8 mouse cellular contexts compared by ENCODE assay signal in the genomic region with DNA sequence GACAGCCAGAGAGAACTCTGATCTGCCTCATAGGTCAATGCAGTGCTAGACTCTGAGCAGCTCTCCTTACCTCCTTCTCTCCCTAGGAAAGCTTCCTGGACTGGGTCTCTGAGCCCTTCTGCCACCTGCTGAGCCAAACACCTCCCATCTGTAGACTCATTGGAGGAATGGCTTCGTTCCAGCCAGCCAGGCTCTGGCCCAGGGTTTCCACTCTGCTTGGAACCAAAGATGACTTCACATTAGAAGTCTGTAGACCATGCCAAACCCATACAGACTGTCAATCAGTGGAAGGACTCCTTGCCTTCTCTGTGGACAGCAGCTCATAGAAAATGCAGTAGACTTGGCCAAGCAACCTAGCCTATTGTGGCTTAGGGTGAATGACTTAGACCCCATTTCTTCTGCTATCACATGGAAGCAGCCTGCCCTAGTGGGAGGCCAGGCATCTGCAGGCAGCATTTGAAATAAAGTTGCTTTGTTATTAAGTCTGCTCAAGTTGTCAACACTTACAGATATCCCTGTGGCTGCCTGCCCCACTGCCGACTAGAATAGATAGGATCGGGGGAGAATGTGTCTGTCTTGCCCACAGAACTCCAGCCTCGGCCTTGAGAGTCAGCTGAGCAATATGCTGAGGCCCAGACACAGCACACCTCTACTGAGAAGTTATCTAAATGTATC.
DNase-seq lines count a peak whose midpoint lies in the region; ATAC-seq and TF ChIP-seq lines count a peak whose summit lies in the region.

No protein-coding gene starts in this region.

- H3K9ac ChIP-seq in hindbrain, embryonic 15.5 days, result no peak overlapping the region
- no peak overlapping the region for H3K9ac ChIP-seq in hindbrain, embryonic 11.5 days (ENCODE audit: low read depth, low read length)
- H3K9ac ChIP-seq in forebrain, embryonic 16.5 days (replicated peaks; ENCODE audit: low read depth, low read length), result no peak overlapping the region

- ATAC-seq in hindbrain, embryonic 15.5 days (ENCODE audit: low FRiP score, low read depth), result peak; percentile 88
- no peak for ATAC-seq in hindbrain, embryonic 11.5 days (ENCODE audit: low FRiP score)
- peak; percentile 87 for ATAC-seq in forebrain, embryonic 16.5 days

- H3K4me2 ChIP-seq in hindbrain, embryonic 15.5 days, result no peak overlapping the region
- no peak overlapping the region for H3K4me2 ChIP-seq in hindbrain, embryonic 11.5 days (replicated peaks; ENCODE audit: low read depth, low read length)
- no peak overlapping the region for H3K4me2 ChIP-seq in forebrain, embryonic 16.5 days (ENCODE audit: low read length)

- H3K27me3 ChIP-seq in hindbrain, embryonic 15.5 days, result no peaks in the 10 kb centered on the region
- no peaks in the 10 kb centered on the region for H3K27me3 ChIP-seq in hindbrain, embryonic 11.5 days (ENCODE audit: control insufficient read depth, insufficient read depth, low read length)
- H3K27me3 ChIP-seq in forebrain, embryonic 16.5 days (replicated peaks; ENCODE audit: control insufficient read depth, insufficient read depth, low read length), result no peaks in the 10 kb centered on the region

- peaks cover 5% of the 10 kb centered on the region; the same call in 1 of the 2 replicates for H3K4me1 ChIP-seq in hindbrain, embryonic 15.5 days (replicated peaks)
- no peaks in the 10 kb centered on the region for H3K4me1 ChIP-seq in hindbrain, embryonic 11.5 days (replicated peaks; ENCODE audit: control insufficient read depth, insufficient read depth, low read length)
- H3K4me1 ChIP-seq in forebrain, embryonic 16.5 days (replicated peaks; ENCODE audit: control insufficient read depth, insufficient read depth, low read length), result peaks cover 14% of the 10 kb centered on the region
- peaks cover 19% of the 10 kb centered on the region for H3K4me1 ChIP-seq in olfactory bulb, adult 2 months (ENCODE audit: control insufficient read depth, insufficient read depth, low read length)

- no peaks in the 10 kb centered on the region; the same call in 1 of the 2 replicates for H3K36me3 ChIP-seq in hindbrain, embryonic 15.5 days
- no peaks in the 10 kb centered on the region for H3K36me3 ChIP-seq in hindbrain, embryonic 11.5 days (ENCODE audit: control insufficient read depth, insufficient read depth, low read length)
- 0 out of 2 replicates have a peak, but pooled peaks cover 3% of the 10 kb centered on the region for H3K36me3 ChIP-seq in forebrain, embryonic 16.5 days (ENCODE audit: control insufficient read depth, insufficient read depth)

- TF ChIP-seq POLR2A in olfactory bulb, adult 2 months (IDR thresholded peaks at IDR 0.05; ENCODE audit: insufficient read depth, low read depth, low read length), result no peak

- 71% methylated on average over 4 of the region's 4 CpGs for WGBS in hindbrain, embryonic 15.5 days
- 80% methylated on average over 4 of the region's 4 CpGs for WGBS in hindbrain, embryonic 11.5 days
- 50% methylated on average over 4 of the region's 4 CpGs for WGBS in forebrain, embryonic 16.5 days
- WGBS in olfactory bulb, adult 2 months, result 14% methylated on average over 4 of the region's 4 CpGs

- TF ChIP-seq CTCF in olfactory bulb, adult 2 months (IDR thresholded peaks at IDR 0.05; ENCODE audit: insufficient read depth, low read depth, low read length), result no peak

- H3K27ac ChIP-seq in hindbrain, embryonic 15.5 days (replicated peaks), result no peak overlapping the region
- H3K27ac ChIP-seq in hindbrain, embryonic 11.5 days (ENCODE audit: low read depth, low read length), result no peak overlapping the region
- H3K27ac ChIP-seq in forebrain, embryonic 16.5 days (ENCODE audit: low read length), result peak overlapping the region; percentile 39; the same call in 1 of the 2 replicates
- peak overlapping the region; percentile 63 for H3K27ac ChIP-seq in olfactory bulb, adult 2 months (ENCODE audit: insufficient read depth, low read depth, low read length)

- DNase-seq in hindbrain, embryonic 11.5 days (ENCODE audit: low spot score), result no peak
- DNase-seq in adipocyte (ENCODE audit: low spot score), result peak; percentile 77
- DNase-seq in heart, postnatal 36 days, result peak; percentile 54 to 68
- DNase-seq in liver, result no peak
- no peak for DNase-seq in MN1 (ENCODE audit: low spot score)

- H3K9me3 ChIP-seq in hindbrain, embryonic 15.5 days, result no peaks in the 10 kb centered on the region
- H3K9me3 ChIP-seq in hindbrain, embryonic 11.5 days (ENCODE audit: control insufficient read depth, low read length), result no peaks in the 10 kb centered on the region
- H3K9me3 ChIP-seq in forebrain, embryonic 16.5 days (ENCODE audit: control insufficient read depth, low read length), result no peaks in the 10 kb centered on the region

- intact Hi-C loops in heart, postnatal 36 days (cut with DNase I), result loop anchor here (5.0 kb wide), 1 partner anchor 244 kb away; no protein-coding TSS in a partner anchor

- H3K4me3 ChIP-seq in hindbrain, embryonic 15.5 days, result no peak overlapping the region
- no peak overlapping the region for H3K4me3 ChIP-seq in hindbrain, embryonic 11.5 days (ENCODE audit: low read depth, low read length)
- H3K4me3 ChIP-seq in forebrain, embryonic 16.5 days (replicated peaks; ENCODE audit: low read length), result no peak overlapping the region
- no peak overlapping the region for H3K4me3 ChIP-seq in olfactory bulb, adult 2 months (ENCODE audit: insufficient read depth, low read depth, low read length)

Comparison
In these comparisons a context has a peak if more than half of its experiments do, and no peak if none do; other contexts are left out.
1. H3K27ac ChIP-seq: peak in forebrain, embryonic 16.5 days (single experiment) and olfactory bulb, adult 2 months (single experiment); none in hindbrain, embryonic 15.5 days (single experiment) and hindbrain, embryonic 11.5 days (single experiment).
2. DNase-seq: peak in adipocyte (single experiment) and heart, postnatal 36 days (2 of 2); none in hindbrain, embryonic 11.5 days (single experiment), liver (single experiment) and MN1 (single experiment).